Mouse (Mus musculus) liver, postnatal 0 days (tissue): ENCODE measurements around the gene Rbfox2.

ENCODE experiments used
- CTCF ChIP-seq: sonication (generic); IDR thresholded peaks from 2 replicates; pipeline ENCODE4 v1.5.1; 2016; ENCODE audit warnings: antibody characterized with exemption, low read depth
- EP300 ChIP-seq: IDR thresholded peaks from 2 replicates; pipeline ENCODE4 v1.6.1; 2016; ENCODE audit warnings: antibody characterized with exemption, low read depth, mild to moderate bottlenecking

- TF ChIP-seq EP300 = no peak
- TF ChIP-seq CTCF = no peak
Observed at GRCm38 (mm10) chr15:77296635-77297034, 10.2 kb downstream of the Rbfox2 start.
